Mouse (Mus musculus) embryonic facial prominence, embryonic 13.5 days (tissue): ENCODE measurements at regions not wholly inside any gene's neighbourhood (a gene's known extent, or its start where the extent isn't known, plus 50 kb on each side); places are given as distances from the start of the nearest gene placed in this dataset.

ENCODE experiments used
- ATAC-seq: fragments of 200-750 bp; cut with Nextera tagmentation; 2 replicates; pipeline ENCODE4 v1.8.0; 2017; ENCODE audit warnings: low read depth; ENCODE audit not compliant: insufficient number of reproducible peaks, insufficient read depth, low FRiP score, low TSS enrichment
- H3K27ac ChIP-seq: fragments of 300-500 bp; sonication (generic); 2 replicates; pipeline ENCODE4 v1.5.1; 2015; ENCODE audit warnings: moderate library complexity, mild to moderate bottlenecking, inconsistent platforms
- H3K27me3 ChIP-seq: fragments of 300-500 bp; sonication (generic); 2 replicates; pipeline ENCODE4 v1.6.1; 2015; ENCODE audit warnings: mild to moderate bottlenecking, inconsistent platforms
- H3K36me3 ChIP-seq: fragments of 300-500 bp; sonication (generic); 2 replicates; pipeline ENCODE4 v1.6.1; 2015; ENCODE audit warnings: mild to moderate bottlenecking, inconsistent platforms
- H3K4me1 ChIP-seq: fragments of 300-500 bp; sonication (generic); 2 replicates; pipeline ENCODE4 v1.6.1; 2015; ENCODE audit warnings: inconsistent platforms
- H3K4me2 ChIP-seq: fragments of 300-500 bp; sonication (generic); 2 replicates; pipeline ENCODE4 v1.6.1; 2015; ENCODE audit warnings: moderate library complexity, mild to moderate bottlenecking, inconsistent platforms
- H3K4me3 ChIP-seq: fragments of 300-500 bp; sonication (generic); 2 replicates; pipeline ENCODE4 v1.5.1; 2015; ENCODE audit warnings: mild to moderate bottlenecking, inconsistent platforms
- H3K9ac ChIP-seq: fragments of 300-500 bp; sonication (generic); 2 replicates; pipeline ENCODE4 v1.6.1; 2015; ENCODE audit warnings: mild to moderate bottlenecking, inconsistent platforms
- H3K9me3 ChIP-seq: fragments of 300-500 bp; sonication (generic); 2 replicates; pipeline ENCODE4 v1.6.1; 2016; ENCODE audit warnings: inconsistent platforms
- WGBS: fragments of 180-500 bp; shearing (Covaris S2); methylation state at CpG from one replicate; pipeline ENCODE4 v1.1.7; 2015; ENCODE audit warnings: mixed read lengths; 5-methylcytosine and 5-hydroxymethylcytosine counted together

- Histone ChIP-seq H3K27me3 (peaks cover 2% of the 10 kb centered on the region; the same call in 1 of the 2 replicates), H3K9me3 (no peaks in the 10 kb centered on the region), H3K27ac (no peak overlapping the region), H3K4me1 (no peaks in the 10 kb centered on the region), H3K4me3 (no peak overlapping the region), H3K36me3 (no peaks in the 10 kb centered on the region), H3K9ac (no peak overlapping the region), H3K4me2 (no peak overlapping the region)
- WGBS = 52% methylated on average over 2 of the region's 2 CpGs
- ATAC-seq = no peak
Observed at GRCm38 (mm10) chr14:71475656-71476055, 876.0 kb upstream of the Fam160b2 start.

- Histone ChIP-seq H3K4me3 (no peak overlapping the region), H3K27ac (no peak overlapping the region), H3K36me3 (no peaks in the 10 kb centered on the region), H3K4me2 (no peak overlapping the region), H3K4me1 (no peaks in the 10 kb centered on the region), H3K27me3 (peaks cover 2% of the 10 kb centered on the region; the same call in 1 of the 2 replicates), H3K9me3 (no peaks in the 10 kb centered on the region), H3K9ac (no peak overlapping the region)
- WGBS = 90% methylated on average over 6 of the region's 6 CpGs
- ATAC-seq = no peak
Observed at GRCm38 (mm10) chr14:71473907-71474306, 874.3 kb upstream of the Fam160b2 start.

GRCm38 (mm10) chr14:71432364-71432763, 832.7 kb upstream of the Fam160b2 start:
- no peak overlapping the region for H3K4me2 ChIP-seq
- H3K27ac ChIP-seq = no peak overlapping the region; the same call in 1 of the 2 replicates
- H3K36me3 ChIP-seq = no peaks in the 10 kb centered on the region
- H3K9me3 ChIP-seq = no peaks in the 10 kb centered on the region
- no peaks in the 10 kb centered on the region for H3K4me1 ChIP-seq
- 27% methylated on average over 2 of the region's 2 CpGs for WGBS
- no peak overlapping the region for H3K9ac ChIP-seq
- no peak overlapping the region for H3K4me3 ChIP-seq
- no peak for ATAC-seq
- no peaks in the 10 kb centered on the region for H3K27me3 ChIP-seq
